Mouse (Mus musculus) liver, postnatal 0 days (tissue): Measurements from ENCODE around the gene Msi1.

ENCODE experiments used
- CTCF ChIP-seq: sonication (generic); IDR thresholded peaks from 2 replicates; pipeline ENCODE4 v1.5.1; 2016; ENCODE audit warnings: antibody characterized with exemption, low read depth
- EP300 ChIP-seq: IDR thresholded peaks from 2 replicates; pipeline ENCODE4 v1.6.1; 2016; ENCODE audit warnings: antibody characterized with exemption, low read depth, mild to moderate bottlenecking

DNA sequence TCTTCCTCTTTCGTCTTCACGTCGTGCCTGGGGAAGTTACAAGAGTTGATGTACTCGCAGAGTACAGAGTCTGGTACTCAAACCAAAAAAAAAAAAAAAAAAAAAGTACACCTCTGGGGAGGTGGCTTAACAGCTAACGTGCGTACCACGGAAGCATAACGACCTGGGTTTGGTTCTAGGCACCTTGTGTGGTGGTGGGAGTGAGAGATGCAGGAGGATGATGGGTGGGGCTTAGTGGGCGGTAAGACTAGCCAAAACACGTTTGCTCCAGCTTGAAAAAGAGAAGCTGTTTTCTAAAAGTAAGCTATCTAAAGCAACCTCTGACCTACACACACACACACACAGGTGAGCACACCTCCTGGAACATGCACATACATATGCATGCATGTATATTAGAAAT is 34.6 kb upstream of the Msi1 start:
- TF ChIP-seq CTCF = no peak
- no peak for TF ChIP-seq EP300
